Mouse (Mus musculus) lung, adult 18-20 months (tissue): ENCODE results near the gene Snx4.

Experiments
- DNase-seq, 2 experiments: peaks; one replicate each; pipeline ENCODE4 v3.0.0; 2022; ENCODE audit warnings: mixed read lengths in 2 of 2

The Snx4 gene

GRCm38 (mm10) chr16:33344379-33344778, 93.1 kb downstream of the Snx4 start:
- DNase-seq: no peak

GRCm38 (mm10) chr16:33344875-33345274, 93.6 kb downstream of the Snx4 start:
- no peak for DNase-seq

DNA sequence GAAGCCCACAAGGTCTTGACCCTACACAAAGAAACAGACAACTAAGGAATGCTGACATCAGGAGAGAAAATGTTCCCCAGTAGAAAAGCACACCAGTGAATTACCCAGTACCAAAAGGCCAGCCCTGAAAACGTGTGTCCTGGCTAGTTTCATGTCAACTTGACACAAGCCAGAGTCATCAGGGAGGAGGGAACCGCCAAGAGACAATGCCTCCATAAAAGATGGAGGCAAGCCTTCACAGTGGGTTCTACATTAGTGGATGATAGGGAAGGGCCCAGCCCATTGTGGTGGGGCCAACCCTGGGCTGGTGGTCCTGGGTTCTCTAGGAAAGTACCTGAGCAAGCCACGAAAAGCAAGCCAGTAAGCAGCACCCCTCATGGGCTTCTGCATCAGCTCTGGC, 95.1 kb downstream of the Snx4 start:
- DNase-seq: no peak

DNA sequence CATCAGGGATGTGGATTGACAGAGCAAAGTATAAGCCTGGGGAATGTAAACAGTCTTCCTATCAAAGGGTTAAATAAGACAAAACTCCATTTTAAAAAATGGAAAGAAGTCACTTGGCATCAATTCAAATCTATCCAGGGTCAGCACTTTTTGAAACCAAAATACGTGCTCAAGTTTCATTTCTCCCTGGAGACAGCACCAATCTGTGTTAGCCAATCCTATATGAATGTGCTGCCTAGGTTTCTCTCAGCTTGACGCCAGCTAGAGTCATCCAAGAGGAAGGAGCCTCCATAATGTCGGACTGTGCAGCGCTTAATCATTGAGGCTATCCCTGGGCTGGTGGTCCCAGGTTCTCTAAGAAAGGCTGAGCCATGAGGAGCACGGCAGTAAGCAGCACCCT, 95.9 kb downstream of the Snx4 start:
- no peak for DNase-seq
